Mouse (Mus musculus) stomach, embryonic 16.5 days (tissue): ENCODE data around the gene Zbtb45. TPM values are rescaled to one million over a fixed set of nuclear protein-coding genes. Genes with fewer than 3 reads are reported as not detected.

Source experiments
- ATAC-seq: fragments of 200-750 bp; cut with Nextera tagmentation; 2 replicates; pipeline ENCODE4 v1.8.0; 2017; ENCODE audit warnings: moderate number of reproducible peaks, moderate TSS enrichment; ENCODE audit not compliant: insufficient read depth, low FRiP score
- H3K27ac ChIP-seq: fragments of 300-500 bp; sonication (generic); 2 replicates; pipeline ENCODE4 v1.5.1; 2014; ENCODE audit warnings: low read length
- H3K27me3 ChIP-seq: fragments of 300-500 bp; sonication (generic); 2 replicates; pipeline ENCODE4 v1.6.1; 2014; ENCODE audit warnings: low read length, control low read depth, mixed read lengths; ENCODE audit not compliant: control insufficient read depth, insufficient read depth
- H3K36me3 ChIP-seq: fragments of 300-500 bp; sonication (generic); 2 replicates; pipeline ENCODE4 v1.6.1; 2014; ENCODE audit warnings: low read length; ENCODE audit not compliant: control insufficient read depth, insufficient read depth
- H3K4me1 ChIP-seq: fragments of 300-500 bp; sonication (generic); 2 replicates; pipeline ENCODE4 v1.6.1; 2014; ENCODE audit warnings: low read length, control low read depth, mixed read lengths; ENCODE audit not compliant: control insufficient read depth, insufficient read depth
- H3K4me2 ChIP-seq: fragments of 300-500 bp; sonication (generic); 2 replicates; pipeline ENCODE4 v1.6.1; 2014; ENCODE audit warnings: low read depth, low read length, mixed read lengths
- H3K4me3 ChIP-seq: fragments of 300-500 bp; sonication (generic); replicated peaks from 2 replicates; pipeline ENCODE4 v1.5.1; 2014; ENCODE audit warnings: mild to moderate bottlenecking, low read length
- H3K9ac ChIP-seq: fragments of 300-500 bp; sonication (generic); 2 replicates; pipeline ENCODE4 v1.6.1; 2014; ENCODE audit warnings: low read length
- H3K9me3 ChIP-seq: fragments of 300-500 bp; sonication (generic); replicated peaks from 2 replicates; pipeline ENCODE4 v1.6.1; 2016; ENCODE audit warnings: low read length, control low read depth; ENCODE audit not compliant: control insufficient read depth
- WGBS: fragments of 180-500 bp; shearing (Covaris S2); extraction: QIAGEN DNeasy Blood & Tissue Kit; methylation state at CpG from one replicate; pipeline ENCODE4 v1.1.7; 2014; 5-methylcytosine and 5-hydroxymethylcytosine counted together
- polyA plus RNA-seq: library from polyadenylated mRNA; unstranded; fragments of >200 nt; fragmentation: Nextera tagmentation; extraction: Ambion mirVana; gene quantifications from 2 replicates; pipeline ENCODE4 v1.2.1, GENCODE M21; 2015

The Zbtb45 gene
- polyA plus RNA-seq, 1 experiment from 2014 or later, result 18.4 TPM

DNA sequence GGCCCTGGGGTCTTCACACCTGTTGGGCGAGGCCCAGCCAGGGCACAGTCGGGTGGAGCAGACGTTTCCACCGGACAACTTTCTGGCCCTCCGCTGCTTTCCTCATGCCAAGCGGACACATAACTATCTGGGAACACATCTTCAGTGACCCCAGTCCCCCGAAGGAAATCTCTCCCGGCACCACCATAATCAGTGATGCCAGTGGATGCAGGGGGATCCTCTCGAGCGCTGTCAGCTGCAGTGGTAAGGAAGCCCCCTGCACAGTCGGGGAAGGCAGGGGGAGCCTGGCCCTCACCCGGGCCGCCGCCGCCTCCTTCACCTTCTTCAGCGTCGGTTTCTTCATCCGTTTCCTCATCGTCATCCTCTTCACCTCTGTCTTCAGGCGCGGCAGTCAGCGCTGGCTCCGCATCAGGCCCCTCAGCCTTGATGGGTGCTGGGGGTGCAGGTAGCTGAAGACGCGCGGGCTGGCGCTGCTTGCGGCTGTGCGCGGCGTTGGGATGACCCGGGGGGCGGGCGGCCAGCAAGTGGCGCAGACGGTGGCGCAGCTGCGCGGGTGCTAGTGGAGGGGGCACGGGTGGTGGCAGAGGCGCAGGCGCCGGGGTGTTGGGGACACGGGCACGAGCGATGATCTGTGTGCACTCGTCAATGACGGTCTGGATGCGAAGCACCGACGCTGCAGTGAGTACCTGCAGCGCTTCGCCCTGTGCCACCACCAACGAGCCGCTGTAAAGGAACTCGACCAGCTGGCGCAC, 2.3 kb downstream of the Zbtb45 start:
- Histone ChIP-seq H3K36me3 (0 out of 2 replicates have a peak, but pooled peaks cover 12% of the 10 kb centered on the region), H3K9ac (peak overlapping the region; percentile 46; the same call in 1 of the 2 replicates), H3K4me1 (peaks cover 11% of the 10 kb centered on the region), H3K4me2 (no peak overlapping the region), H3K27me3 (no peaks in the 10 kb centered on the region), H3K27ac (no peak overlapping the region), H3K4me3 (no peak overlapping the region), H3K9me3 (no peaks in the 10 kb centered on the region)
- 57% methylated on average over 57 of the region's 57 CpGs for WGBS
- ATAC-seq, result no peak

DNA sequence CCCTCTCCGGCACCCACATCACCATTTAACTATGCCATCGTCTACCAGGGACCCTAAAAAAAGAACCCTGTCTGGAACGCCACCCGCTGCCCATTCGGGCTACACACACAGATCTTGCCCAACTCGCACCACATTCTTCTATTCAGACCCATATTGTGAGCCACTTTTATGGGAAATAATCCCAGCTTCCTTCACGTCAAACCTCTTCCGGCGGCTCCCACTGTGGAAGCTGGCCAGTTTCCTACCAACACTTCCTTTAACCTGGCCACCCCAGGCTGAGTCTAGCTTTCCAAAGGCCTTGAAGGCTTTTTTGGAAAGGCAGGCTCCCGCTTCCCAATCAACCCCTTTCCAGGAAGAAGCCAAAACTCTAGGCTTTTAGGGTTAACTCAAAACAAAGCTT, 3.3 kb downstream of the Zbtb45 start:
- Histone ChIP-seq H3K4me3 (no peak overlapping the region), H3K4me2 (no peak overlapping the region), H3K27me3 (no peaks in the 10 kb centered on the region), H3K4me1 (peaks cover 11% of the 10 kb centered on the region), H3K9me3 (no peaks in the 10 kb centered on the region), H3K9ac (no peak overlapping the region), H3K36me3 (0 out of 2 replicates have a peak, but pooled peaks cover 12% of the 10 kb centered on the region), H3K27ac (no peak overlapping the region)
- no peak for ATAC-seq
- 90% methylated on average over 10 of the region's 10 CpGs for WGBS

DNA sequence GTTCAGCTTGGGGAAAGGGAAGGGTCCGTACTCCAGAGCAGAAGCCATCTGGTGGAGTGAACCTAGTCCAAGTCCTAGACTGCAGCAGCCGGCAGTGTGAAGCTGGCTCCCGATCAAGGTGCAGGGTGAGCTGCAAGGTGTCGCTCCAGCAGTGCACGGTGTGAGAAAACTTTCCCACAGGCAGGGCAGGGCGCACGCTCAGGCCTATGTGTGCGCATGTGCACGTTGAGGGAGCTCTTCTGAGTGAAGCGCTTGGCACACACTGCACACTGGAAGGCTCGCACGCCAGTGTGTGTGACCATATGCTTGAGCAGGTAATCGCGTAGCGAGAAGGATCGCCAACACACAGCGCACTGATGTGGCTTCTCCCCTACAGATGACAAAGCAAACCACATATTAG, 3.8 kb downstream of the Zbtb45 start:
- Histone ChIP-seq H3K9ac (no peak overlapping the region), H3K4me3 (no peak overlapping the region), H3K4me1 (peaks cover 11% of the 10 kb centered on the region), H3K27me3 (no peaks in the 10 kb centered on the region), H3K9me3 (no peaks in the 10 kb centered on the region), H3K4me2 (no peak overlapping the region), H3K36me3 (0 out of 2 replicates have a peak, but pooled peaks cover 12% of the 10 kb centered on the region), H3K27ac (no peak overlapping the region)
- no peak for ATAC-seq
- 86% methylated on average over 17 of the region's 17 CpGs for WGBS

DNA sequence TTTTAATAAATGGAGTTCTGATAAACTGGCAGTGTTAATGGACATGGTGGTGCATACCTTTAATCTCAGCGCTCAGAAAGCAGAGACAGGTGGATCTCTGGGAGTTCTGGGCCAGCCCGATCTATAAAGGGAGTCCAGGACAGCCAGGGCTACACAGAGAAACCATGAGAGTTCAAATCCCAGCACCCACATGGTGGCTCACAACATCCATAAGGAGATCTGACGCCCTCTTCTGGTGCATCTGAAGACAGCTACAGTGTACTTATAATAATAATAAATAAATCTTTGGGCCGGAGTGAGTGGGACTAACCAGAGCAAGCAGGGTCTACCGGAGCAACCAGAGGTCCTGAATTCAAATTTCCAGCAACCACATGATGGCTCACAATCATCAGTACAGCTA, 6.5 kb downstream of the Zbtb45 start:
- Histone ChIP-seq H3K9me3 (no peaks in the 10 kb centered on the region), H3K9ac (no peak overlapping the region), H3K27me3 (no peaks in the 10 kb centered on the region), H3K27ac (no peak overlapping the region), H3K4me1 (no peaks in the 10 kb centered on the region), H3K4me3 (no peak overlapping the region), H3K4me2 (no peak overlapping the region), H3K36me3 (0 out of 2 replicates have a peak, but pooled peaks cover 12% of the 10 kb centered on the region)
- 75% methylated on average over 5 of the region's 5 CpGs for WGBS
- no peak for ATAC-seq

- WGBS, result 53% methylated on average over 1 of the region's 1 CpGs
- H3K4me1 ChIP-seq, result no peaks in the 10 kb centered on the region
- H3K9me3 ChIP-seq, result no peaks in the 10 kb centered on the region
- H3K4me3 ChIP-seq, result no peak overlapping the region
- no peak overlapping the region for H3K27ac ChIP-seq
- 0 out of 2 replicates have a peak, but pooled peaks cover under 1% of the 10 kb centered on the region for H3K36me3 ChIP-seq
- no peak overlapping the region for H3K4me2 ChIP-seq
- H3K9ac ChIP-seq, result no peak overlapping the region
- ATAC-seq, result no peak
- H3K27me3 ChIP-seq, result no peaks in the 10 kb centered on the region
These were observed 8.2 kb downstream of the Zbtb45 start for GRCm38 (mm10) chr7:13001584-13001983.

- 74% methylated on average over 3 of the region's 3 CpGs for WGBS
- ATAC-seq, result no peak
- no peak within 1 kb of the TSS for H3K27ac ChIP-seq
- H3K27me3 ChIP-seq, result no peaks in the 10 kb centered on the region
- H3K36me3 ChIP-seq, result no peaks in the 10 kb centered on the region
- no peak within 1 kb of the TSS for H3K9ac ChIP-seq
- H3K4me1 ChIP-seq, result no peaks in the 10 kb centered on the region
- no peak within 1 kb of the TSS for H3K4me3 ChIP-seq
- H3K9me3 ChIP-seq, result no peaks in the 10 kb centered on the region
- no peak within 1 kb of the TSS for H3K4me2 ChIP-seq
These were observed 11.0 kb downstream of the Zbtb45 start, which contains the start of gene Trim28 for GRCm38 (mm10) chr7:12998851-12999250. TSS of gene Trim28 (plus strand) at chr7:12999114.

GRCm38 (mm10) chr7:12998053-12998452, 11.8 kb downstream of the Zbtb45 start, which contains the start of gene Slc27a5:
TSS of gene Slc27a5 (minus strand) at chr7:12998192.
- Histone ChIP-seq H3K4me2 (no peak within 1 kb of the TSS), H3K27ac (no peak within 1 kb of the TSS), H3K9me3 (no peaks in the 10 kb centered on the region), H3K4me1 (no peaks in the 10 kb centered on the region), H3K27me3 (no peaks in the 10 kb centered on the region), H3K4me3 (no peak within 1 kb of the TSS), H3K9ac (no peak within 1 kb of the TSS), H3K36me3 (no peaks in the 10 kb centered on the region)
- 77% methylated on average over 5 of the region's 5 CpGs for WGBS
- ATAC-seq, result no peak

- no peak for ATAC-seq
- Histone ChIP-seq H3K36me3 (no peaks in the 10 kb centered on the region), H3K27me3 (no peaks in the 10 kb centered on the region), H3K4me2 (no peak overlapping the region), H3K9me3 (no peaks in the 10 kb centered on the region), H3K9ac (no peak overlapping the region), H3K4me1 (no peaks in the 10 kb centered on the region), H3K27ac (no peak overlapping the region), H3K4me3 (no peak overlapping the region)
- 71% methylated on average over 5 of the region's 5 CpGs for WGBS
These were observed 12.6 kb downstream of the Zbtb45 start for GRCm38 (mm10) chr7:12997230-12997629.

DNA sequence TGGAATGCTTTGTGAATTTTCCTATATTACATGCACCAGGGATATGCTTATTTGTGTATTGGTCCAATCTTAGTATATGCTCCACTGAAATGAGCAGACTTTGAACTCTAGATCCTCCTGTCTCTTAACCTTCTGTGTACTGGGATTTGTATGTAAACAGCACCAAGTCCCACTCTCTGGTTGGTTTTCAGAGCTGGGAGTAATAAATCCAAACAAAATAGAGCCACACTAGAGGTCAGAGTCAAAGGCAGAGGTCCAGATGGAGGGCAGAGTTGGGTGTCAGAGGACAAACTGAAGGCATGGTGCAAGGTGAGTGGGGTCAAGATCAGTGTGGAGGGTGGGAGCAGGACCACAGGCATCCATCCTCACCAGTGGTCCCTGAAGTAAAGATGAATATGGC, 14.0 kb downstream of the Zbtb45 start:
- no peaks in the 10 kb centered on the region for H3K36me3 ChIP-seq
- ATAC-seq, result no peak
- H3K4me1 ChIP-seq, result no peaks in the 10 kb centered on the region
- H3K27ac ChIP-seq, result no peak overlapping the region
- no peak overlapping the region for H3K4me3 ChIP-seq
- no peaks in the 10 kb centered on the region for H3K9me3 ChIP-seq
- no peaks in the 10 kb centered on the region for H3K27me3 ChIP-seq
- H3K4me2 ChIP-seq, result no peak overlapping the region
- H3K9ac ChIP-seq, result no peak overlapping the region
